Mouse (Mus musculus) G1E (cell line): ENCODE measurements around the gene B9d2. TPM values are rescaled to one million over a fixed set of nuclear protein-coding genes. Genes with fewer than 3 reads are reported as not detected.

Experiments
- ATAC-seq: 2 replicates; pipeline ENCODE4 v1.8.0; 2016; ENCODE audit warnings: mild to moderate bottlenecking; ENCODE audit not compliant: insufficient number of reproducible peaks, poor library complexity, low FRiP score, severe bottlenecking; ENCODE audit errors: extremely low read depth
- DNase-seq: peaks from one replicate; pipeline ENCODE4 v3.0.0; 2012; ENCODE audit warnings: low spot score
- H3K27me3 ChIP-seq: 2 replicates; pipeline ENCODE4 v1.6.1; 2012; ENCODE audit warnings: mild to moderate bottlenecking, low read length, inconsistent platforms; ENCODE audit not compliant: insufficient read depth
- H3K36me3 ChIP-seq: replicated peaks from 2 replicates; pipeline ENCODE3; 2012; ENCODE audit warnings: mild to moderate bottlenecking, inconsistent platforms
- H3K4me1 ChIP-seq: 2 replicates; pipeline ENCODE4 v1.6.1; 2012; ENCODE audit warnings: low read depth, low read length, inconsistent platforms, mixed read lengths; ENCODE audit not compliant: insufficient read depth
- H3K4me3 ChIP-seq: 2 replicates; pipeline ENCODE4 v1.5.1; 2012; ENCODE audit warnings: low read depth, mild to moderate bottlenecking, inconsistent platforms, low read length, moderate library complexity, mixed read lengths
- H3K9me3 ChIP-seq: replicated peaks from 2 replicates; pipeline ENCODE4 v1.6.1; 2012; ENCODE audit warnings: inconsistent platforms
- CTCF ChIP-seq: IDR thresholded peaks from 2 replicates; pipeline ENCODE4 v1.5.1; 2012; ENCODE audit warnings: low read depth, low read length, inconsistent platforms, mixed read lengths
- GATA1 ChIP-seq: IDR thresholded peaks from 2 replicates; pipeline ENCODE4 v1.6.1; 2012; ENCODE audit warnings: borderline replicate concordance, low read length, inconsistent platforms, mixed read lengths
- GATA2 ChIP-seq: IDR thresholded peaks from 2 replicates; pipeline ENCODE4 v1.6.1; 2012; ENCODE audit warnings: low read depth, low read length, inconsistent platforms, borderline replicate concordance
- POLR2AphosphoS5 ChIP-seq: IDR thresholded peaks from 2 replicates; pipeline ENCODE4 v1.6.1; 2012; ENCODE audit warnings: low read depth, low read length, inconsistent platforms; ENCODE audit not compliant: insufficient replicate concordance
- TAL1 ChIP-seq: conservative IDR thresholded peaks from 2 replicates; pipeline ENCODE4 v1.6.1; 2012; ENCODE audit warnings: low read depth, low read length, inconsistent platforms, mixed read lengths
- polyA plus RNA-seq: library from polyadenylated mRNA; stranded (reverse); fragments of >175 nt; gene quantifications from 2 replicates; pipeline ENCODE4 v1.2.3, GENCODE M21; 2012
- total RNA-seq, 2 experiments: library from RNA; stranded (forward) in 1 of 2; stranded (reverse) in 1 of 2; fragments of 200-1000 nt in 1 of 2; fragments of >200 nt in 1 of 2; fragmentation: Nextera tagmentation in 1 of 2; gene quantifications; 2 replicates each; pipeline ENCODE4 v1.2.3; 2014 to 2017

Gene B9d2
- total and polyA plus RNA-seq, 3 experiments = 26.3 to 131 (median 49.8) TPM

GRCm38 (mm10) chr7:25694104-25694503 lies 13.5 kb downstream of the B9d2 start:
- Histone ChIP-seq H3K36me3 (peaks cover 94% of the 10 kb centered on the region), H3K27me3 (no peaks in the 10 kb centered on the region), H3K4me3 (no peak overlapping the region; the same call in 1 of the 2 replicates), H3K9me3 (peaks cover 3% of the 10 kb centered on the region; the same call in 1 of the 2 replicates), H3K4me1 (peaks cover 69% of the 10 kb centered on the region)
- no peak for TF ChIP-seq GATA1
- no peak for DNase-seq
- no peak for ATAC-seq

GRCm38 (mm10) chr7:25699851-25700250 lies 19.3 kb downstream of the B9d2 start:
- peaks cover 95% of the 10 kb centered on the region for H3K36me3 ChIP-seq
- H3K9me3 ChIP-seq = peaks cover 21% of the 10 kb centered on the region
- DNase-seq = no peak
- no peak for TF ChIP-seq GATA1
- H3K4me3 ChIP-seq = no peak overlapping the region
- peaks cover 39% of the 10 kb centered on the region for H3K4me1 ChIP-seq
- no peaks in the 10 kb centered on the region for H3K27me3 ChIP-seq
- no peak for ATAC-seq

- no peak overlapping the region; the same call in 1 of the 2 replicates for H3K4me3 ChIP-seq
- 0 out of 2 replicates have a peak, but pooled peaks have one; percentile 30 for TF ChIP-seq POLR2AphosphoS5
- TF ChIP-seq GATA1 = no peak
- no peak for TF ChIP-seq TAL1
- TF ChIP-seq GATA2 = no peak
- peak; percentile 29; the same call in 1 of the 2 replicates for TF ChIP-seq CTCF
- peaks cover 39% of the 10 kb centered on the region for H3K4me1 ChIP-seq
- H3K27me3 ChIP-seq = no peaks in the 10 kb centered on the region
- peaks cover 95% of the 10 kb centered on the region for H3K36me3 ChIP-seq
- H3K9me3 ChIP-seq = peaks cover 21% of the 10 kb centered on the region
- no peak for DNase-seq
- no peak for ATAC-seq
Measured at GRCm38 (mm10) chr7:25700732-25701131, 20.2 kb downstream of the B9d2 start.

- H3K4me3 ChIP-seq = no peak overlapping the region
- peaks cover 97% of the 10 kb centered on the region for H3K36me3 ChIP-seq
- no peak for TF ChIP-seq POLR2AphosphoS5
- 0 out of 2 replicates have a peak, but pooled peaks have one; percentile 6 for TF ChIP-seq CTCF
- peaks cover 46% of the 10 kb centered on the region for H3K4me1 ChIP-seq
- peaks cover 21% of the 10 kb centered on the region for H3K9me3 ChIP-seq
- DNase-seq (no peak), ATAC-seq (no peak)
- no peaks in the 10 kb centered on the region for H3K27me3 ChIP-seq
Measured at GRCm38 (mm10) chr7:25702350-25702749, 21.8 kb downstream of the B9d2 start.

GRCm38 (mm10) chr7:25703793-25704494 lies 23.4 kb downstream of the B9d2 start:
- Histone ChIP-seq H3K4me3 (peak overlapping the region; percentile 7; the same call in 1 of the 2 replicates), H3K9me3 (peaks cover 19% of the 10 kb centered on the region), H3K4me1 (peaks cover 57% of the 10 kb centered on the region), H3K36me3 (peaks cover 97% of the 10 kb centered on the region), H3K27me3 (no peaks in the 10 kb centered on the region)
- DNase-seq (no peak), ATAC-seq (no peak)
- TF ChIP-seq GATA1 (no peak), TAL1 (no peak), POLR2AphosphoS5 (no peak), CTCF (no peak), GATA2 (no peak)

- H3K4me1 ChIP-seq = peaks cover 63% of the 10 kb centered on the region
Measured at GRCm38 (mm10) chr7:25704716-25705364, 24.3 kb downstream of the B9d2 start.

More at GRCm38 (mm10) chr7:25704716-25705364, 24.3 kb downstream of the B9d2 start:
- Histone ChIP-seq H3K4me3 (no peak overlapping the region; the same call in 1 of the 2 replicates), H3K27me3 (no peaks in the 10 kb centered on the region), H3K9me3 (peaks cover 17% of the 10 kb centered on the region), H3K36me3 (peaks cover 97% of the 10 kb centered on the region)
- ATAC-seq (no peak), DNase-seq (no peak)
- TF ChIP-seq TAL1 = no peak
- no peak for TF ChIP-seq CTCF
- no peak for TF ChIP-seq GATA1
- TF ChIP-seq GATA2 = no peak
- no peak for TF ChIP-seq POLR2AphosphoS5
